In the genomic region with DNA sequence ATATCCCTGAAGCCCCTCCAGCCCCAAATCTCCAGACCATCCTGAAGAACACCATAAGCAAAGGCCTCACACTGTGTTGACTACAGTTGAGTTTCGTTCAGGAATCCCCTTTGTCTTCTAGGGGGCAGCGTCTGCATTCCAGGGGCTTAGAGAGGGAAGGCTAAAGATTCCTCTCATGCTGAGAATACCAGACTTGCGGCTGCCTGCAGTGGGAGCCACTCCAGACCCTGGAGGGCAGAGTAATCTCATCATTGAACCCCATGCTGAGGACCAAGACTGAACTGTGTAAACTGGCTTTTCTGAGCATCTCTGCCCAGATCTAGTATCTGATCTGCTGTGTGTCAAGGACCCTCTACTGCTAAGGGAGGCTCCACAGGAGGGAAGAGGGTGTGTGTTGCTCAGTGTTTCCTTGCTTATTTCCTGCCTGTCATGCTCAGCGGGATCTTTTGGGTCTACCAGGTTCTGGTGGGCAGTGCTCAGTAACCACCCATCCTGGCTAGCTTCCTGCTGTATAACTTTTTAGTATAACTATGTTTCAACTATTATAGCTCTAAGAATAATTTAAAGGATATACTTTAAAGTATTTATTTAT, we compare ENCODE assay signal across 16 mouse cellular contexts. TPM values are rescaled to one million over a fixed set of nuclear protein-coding genes. Genes with fewer than 3 reads are reported as not detected.
DNase-seq lines count a peak whose midpoint lies in the region; ATAC-seq and TF ChIP-seq lines count a peak whose summit lies in the region.
"Had no signal": no experiment of that assay in that cellular context is flagged by ENCODE, and none has a peak within 500 bp of the region (broad histone marks: within the 10 kb centered on the region; RNA-seq: fewer than 3 reads in every experiment).

No protein-coding gene starts in this region.

- H3K9ac ChIP-seq in heart, postnatal 0 days (replicated peaks; ENCODE audit: low read depth, low read length), result no peak overlapping the region
- no peak overlapping the region for H3K9ac ChIP-seq in neural tube, embryonic 13.5 days
- H3K9ac ChIP-seq: liver, embryonic 13.5 days had no signal

- 28% methylated on average over 4 of the region's 4 CpGs for WGBS in heart, postnatal 0 days
- 18% methylated on average over 4 of the region's 4 CpGs for WGBS in neural tube, embryonic 13.5 days

- peak; percentile 40; the same call in 1 of the 2 replicates for ATAC-seq in heart, postnatal 0 days (ENCODE audit: insufficient read depth, low read depth)
- ATAC-seq in neural tube, embryonic 13.5 days (ENCODE audit: low read depth), result no peak

- H3K27me3 ChIP-seq in heart, postnatal 0 days (ENCODE audit: control insufficient read depth, insufficient read depth, low read length), result no peaks in the 10 kb centered on the region
- H3K27me3 ChIP-seq in neural tube, embryonic 13.5 days, result no peaks in the 10 kb centered on the region
- H3K27me3 ChIP-seq: liver, embryonic 13.5 days had no signal

- TF ChIP-seq POLR2A in embryonic fibroblast, embryonic 13.5 days (IDR thresholded peaks at IDR 0.05; ENCODE audit: low read depth, low read length), result 0 out of 2 replicates have a peak, but pooled peaks have one; percentile 13

- 0 out of 2 replicates have a peak overlapping the region, but pooled peaks have one; percentile 43 for H3K27ac ChIP-seq in heart, postnatal 0 days (ENCODE audit: low read depth)
- H3K27ac ChIP-seq in neural tube, embryonic 13.5 days (replicated peaks), result peak overlapping the region; percentile 11; the same call in 1 of the 2 replicates
- peak overlapping the region; percentile 42; the same call in 1 of the 2 replicates for H3K27ac ChIP-seq in embryonic fibroblast, embryonic 13.5 days (ENCODE audit: insufficient read depth, low read length)
- H3K27ac ChIP-seq: liver, embryonic 13.5 days had no signal

- no peak overlapping the region for H3K4me2 ChIP-seq in heart, postnatal 0 days (ENCODE audit: low read depth, low read length)
- no peak overlapping the region for H3K4me2 ChIP-seq in neural tube, embryonic 13.5 days
- H3K4me2 ChIP-seq: liver, embryonic 13.5 days had no signal

- peaks cover 16% of the 10 kb centered on the region for H3K4me1 ChIP-seq in heart, postnatal 0 days (ENCODE audit: control insufficient read depth, insufficient read depth)
- H3K4me1 ChIP-seq in neural tube, embryonic 13.5 days (replicated peaks), result peaks cover 24% of the 10 kb centered on the region
- peaks cover 11% of the 10 kb centered on the region for H3K4me1 ChIP-seq in embryonic fibroblast, embryonic 13.5 days (ENCODE audit: control insufficient read depth, insufficient read depth, low read length)

- no peaks in the 10 kb centered on the region for H3K9me3 ChIP-seq in heart, postnatal 0 days (replicated peaks; ENCODE audit: control insufficient read depth, low read length)
- H3K9me3 ChIP-seq in neural tube, embryonic 13.5 days, result no peaks in the 10 kb centered on the region
- H3K9me3 ChIP-seq: liver, embryonic 13.5 days had no signal

- intact Hi-C loops in heart, postnatal 14 days (cut with DNase I), result no loop called here

- H3K4me3 ChIP-seq in heart, postnatal 0 days (ENCODE audit: low read depth, low read length), result no peak overlapping the region
- no peak overlapping the region for H3K4me3 ChIP-seq in neural tube, embryonic 13.5 days
- no peak overlapping the region for H3K4me3 ChIP-seq in embryonic fibroblast, embryonic 13.5 days (ENCODE audit: insufficient read depth, low read length)
- H3K4me3 ChIP-seq: erythroblast, embryonic 14.5 days; liver, embryonic 13.5 days had no signal

- TF ChIP-seq EP300 in heart, postnatal 0 days (IDR thresholded peaks at IDR 0.05; ENCODE audit: low read depth), result no peak

- no peaks in the 10 kb centered on the region for H3K36me3 ChIP-seq in heart, postnatal 0 days (replicated peaks; ENCODE audit: control insufficient read depth, insufficient read depth, low read length)
- H3K36me3 ChIP-seq in neural tube, embryonic 13.5 days, result no peaks in the 10 kb centered on the region
- H3K36me3 ChIP-seq: liver, embryonic 13.5 days had no signal

- TF ChIP-seq CTCF in heart, postnatal 0 days (IDR thresholded peaks at IDR 0.05; ENCODE audit: low read depth), result peak; percentile 8; the same call in 1 of the 2 replicates
- no peak for TF ChIP-seq CTCF in embryonic fibroblast, embryonic 13.5 days (IDR thresholded peaks at IDR 0.05; ENCODE audit: borderline replicate concordance, insufficient read depth, low read length)

- no peak for DNase-seq in heart, postnatal 0 days (ENCODE audit: low spot score)
- no peak for DNase-seq in heart, postnatal 14 days
- no peak for DNase-seq in neural tube, embryonic 10.5 days (ENCODE audit: extremely low spot score, low spot score)
- no peak for DNase-seq in urinary bladder, postnatal 10 days (ENCODE audit: low spot score)
- DNase-seq in layer of hippocampus, adult 9-11 months, result no peak
- DNase-seq: adrenal gland, postnatal 14 days; cerebellum, adult 11 months; gastrocnemius, postnatal 36 days; kidney, adult 18-20 months; liver, embryonic 13.5 days; thymus, adult 2 months had no signal

RNA-seq across cellular contexts. Expression of a gene that starts 21.3 kb away (rescaled TPM):
- total RNA-seq in heart, postnatal 0 days (2014; rRNA removed; ENCODE audit: low replicate concordance), result 365 and 397 TPM in 2 replicates
- 356 and 358 TPM in 2 replicates for polyA plus RNA-seq in heart, postnatal 0 days (2015; fragmentation: Nextera tagmentation; extraction: Ambion mirVana)
- 100 to 1,000 TPM; 325 to 358 TPM for total RNA-seq in heart, postnatal 14 days (2021)
- polyA plus RNA-seq in neural tube, embryonic 13.5 days (2015; fragmentation: Nextera tagmentation; extraction: Ambion mirVana), result 235 and 251 TPM in 2 replicates
- 780 and 861 TPM in 2 replicates for polyA plus RNA-seq in embryonic fibroblast, embryonic 13.5 days (2011; ENCODE audit: insufficient read length, low read depth, missing spikeins)

RNA-seq across cellular contexts. Expression of a gene that starts 47.5 kb away (rescaled TPM):
- 0.12 TPM in 1 of 2 replicates, not detected in the other for total RNA-seq in heart, postnatal 0 days (2014; rRNA removed; ENCODE audit: low replicate concordance)
- 0.05 and 0.07 TPM in 2 replicates for polyA plus RNA-seq in heart, postnatal 0 days (2015; fragmentation: Nextera tagmentation; extraction: Ambion mirVana)
- total RNA-seq in heart, postnatal 14 days (2021), result not detected
- polyA plus RNA-seq in neural tube, embryonic 13.5 days (2015; fragmentation: Nextera tagmentation; extraction: Ambion mirVana), result 1.4 and 1.9 TPM in 2 replicates
- 0.33 and 0.48 TPM in 2 replicates for polyA plus RNA-seq in embryonic fibroblast, embryonic 13.5 days (2011; ENCODE audit: insufficient read length, low read depth, missing spikeins)
- total RNA-seq: adrenal gland, postnatal 14 days; megakaryocyte-erythroid progenitor cell, adult 5-6 weeks had no signal
- polyA plus RNA-seq: erythroblast, embryonic 14.5 days; small intestine, adult 2 months had no signal
